Mouse (Mus musculus) hindbrain, embryonic 11.5 days (tissue): ENCODE measurements at regions not wholly inside any gene's neighbourhood (a gene's known extent, or its start where the extent isn't known, plus 50 kb on each side); places are given as distances from the start of the nearest gene placed in this dataset.

ENCODE experiments used
- ATAC-seq: fragments of 200-750 bp; cut with Nextera tagmentation; 2 replicates; pipeline ENCODE4 v1.8.0; 2017; ENCODE audit warnings: mild to moderate bottlenecking, moderate TSS enrichment, moderate library complexity; ENCODE audit not compliant: low FRiP score
- DNase-seq: peaks from one replicate; pipeline ENCODE4 v3.0.0-alpha.2; 2015; ENCODE audit warnings: low spot score
- H3K27ac ChIP-seq: fragments of 300-500 bp; sonication (generic); 2 replicates; pipeline ENCODE4 v1.5.1; 2014; ENCODE audit warnings: mild to moderate bottlenecking, low read depth, low read length
- H3K27me3 ChIP-seq: fragments of 300-500 bp; sonication (generic); 2 replicates; pipeline ENCODE4 v1.6.1; 2014; ENCODE audit warnings: mild to moderate bottlenecking, low read length, moderate library complexity, mixed read lengths; ENCODE audit not compliant: control insufficient read depth, insufficient read depth
- H3K36me3 ChIP-seq: fragments of 300-500 bp; sonication (generic); 2 replicates; pipeline ENCODE4 v1.6.1; 2014; ENCODE audit warnings: mild to moderate bottlenecking, low read length, moderate library complexity, mixed read lengths; ENCODE audit not compliant: control insufficient read depth, insufficient read depth
- H3K4me1 ChIP-seq: fragments of 300-500 bp; sonication (generic); replicated peaks from 2 replicates; pipeline ENCODE4 v1.6.1; 2014; ENCODE audit warnings: low read length, mixed read lengths; ENCODE audit not compliant: control insufficient read depth, insufficient read depth
- H3K4me2 ChIP-seq: fragments of 300-500 bp; sonication (generic); replicated peaks from 2 replicates; pipeline ENCODE4 v1.6.1; 2014; ENCODE audit warnings: mild to moderate bottlenecking, low read depth, low read length
- H3K4me3 ChIP-seq: fragments of 300-500 bp; sonication (generic); 2 replicates; pipeline ENCODE4 v1.5.1; 2014; ENCODE audit warnings: low read depth, low read length
- H3K9ac ChIP-seq: fragments of 300-500 bp; sonication (generic); 2 replicates; pipeline ENCODE4 v1.6.1; 2014; ENCODE audit warnings: low read depth, low read length
- H3K9me3 ChIP-seq: fragments of 300-500 bp; sonication (generic); 2 replicates; pipeline ENCODE4 v1.6.1; 2016; ENCODE audit warnings: low read length; ENCODE audit not compliant: control insufficient read depth
- WGBS: fragments of 180-500 bp; shearing (Covaris S2); extraction: QIAGEN DNeasy Blood & Tissue Kit; methylation state at CpG from one replicate; pipeline ENCODE4 v1.1.7; 2014; 5-methylcytosine and 5-hydroxymethylcytosine counted together

DNA sequence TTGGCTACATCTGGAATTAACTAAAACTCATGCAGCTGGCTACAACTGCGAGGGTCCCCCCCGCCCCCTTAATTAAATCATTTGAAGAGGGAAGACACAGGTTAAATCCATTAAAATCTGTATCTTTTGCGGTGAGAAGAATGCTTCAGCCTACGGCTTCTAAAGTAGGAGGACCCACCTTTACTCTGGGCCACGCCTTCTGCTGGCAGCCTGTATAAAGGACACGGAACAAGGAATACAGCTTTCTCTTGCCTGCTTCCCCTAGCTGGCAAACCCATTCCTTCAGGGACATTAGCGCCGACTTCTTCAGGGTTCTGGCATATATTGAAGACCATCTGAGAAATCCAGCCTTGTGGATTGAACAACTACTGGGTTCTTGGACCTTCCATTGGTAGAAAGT, 76.9 kb upstream of the Fbxo11 start:
- ATAC-seq = no peak
- Histone ChIP-seq H3K27me3 (no peaks in the 10 kb centered on the region), H3K9me3 (no peaks in the 10 kb centered on the region), H3K4me2 (no peak overlapping the region), H3K36me3 (no peaks in the 10 kb centered on the region), H3K4me3 (no peak overlapping the region), H3K27ac (no peak overlapping the region), H3K4me1 (no peaks in the 10 kb centered on the region), H3K9ac (no peak overlapping the region)
- DNase-seq = no peak
- 50% methylated on average over 8 of the region's 8 CpGs for WGBS

DNA sequence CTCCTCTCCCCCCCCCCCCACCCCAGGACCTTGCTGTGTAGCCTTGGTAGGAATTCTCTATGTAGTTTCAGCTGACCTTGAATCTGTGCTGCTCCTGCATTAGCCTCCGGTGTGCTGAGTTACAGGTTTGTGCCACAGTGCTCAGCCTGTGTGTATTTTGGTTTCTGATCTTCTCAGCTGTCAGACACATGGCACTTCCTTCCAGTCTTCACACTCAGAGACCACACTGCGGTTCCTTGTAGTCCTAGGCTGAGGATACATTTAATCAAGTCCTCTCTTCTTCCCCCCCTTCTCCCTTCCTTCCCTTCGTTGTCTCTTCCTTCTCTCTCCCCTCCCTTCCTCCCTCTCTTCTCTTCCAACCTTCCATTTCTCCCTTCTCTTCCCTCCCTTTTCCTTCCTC, 77.7 kb upstream of the Fbxo11 start:
- Histone ChIP-seq H3K4me1 (no peaks in the 10 kb centered on the region), H3K4me3 (no peak overlapping the region), H3K36me3 (no peaks in the 10 kb centered on the region), H3K9me3 (no peaks in the 10 kb centered on the region), H3K27me3 (no peaks in the 10 kb centered on the region), H3K4me2 (no peak overlapping the region), H3K27ac (no peak overlapping the region), H3K9ac (no peak overlapping the region)
- 81% methylated on average over 3 of the region's 3 CpGs for WGBS
- no peak for ATAC-seq
- DNase-seq = no peak

DNA sequence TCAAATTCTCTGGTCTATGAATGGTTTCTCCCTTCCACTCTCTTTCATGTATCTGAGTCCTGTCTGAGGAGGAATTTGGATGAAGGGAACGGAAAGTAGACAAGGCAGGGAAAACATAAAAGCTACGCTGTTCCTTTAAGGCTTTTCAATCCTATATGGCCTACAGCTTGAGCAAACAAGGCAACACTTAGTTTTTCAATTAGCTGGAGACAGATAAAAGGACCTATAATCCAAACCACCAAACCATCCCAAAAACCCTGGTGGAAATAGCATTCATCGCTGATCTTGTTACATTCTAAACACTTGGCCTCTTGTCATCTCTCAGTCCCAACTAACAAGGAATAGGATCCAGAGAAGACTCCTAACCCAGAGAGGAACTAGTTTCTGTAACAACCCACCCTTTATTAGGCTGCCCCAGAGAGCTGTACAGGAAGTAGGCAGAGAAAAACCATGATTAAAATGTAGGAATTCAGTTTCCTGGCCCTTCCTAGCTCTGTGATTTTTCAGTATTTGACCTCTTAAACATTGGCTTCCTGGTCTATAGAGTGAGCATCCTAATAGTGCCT, 78.4 kb upstream of the Fbxo11 start:
- H3K27ac ChIP-seq = no peak overlapping the region
- no peaks in the 10 kb centered on the region for H3K4me1 ChIP-seq
- no peaks in the 10 kb centered on the region for H3K9me3 ChIP-seq
- no peak overlapping the region for H3K4me3 ChIP-seq
- no peak for ATAC-seq
- no peaks in the 10 kb centered on the region for H3K36me3 ChIP-seq
- no peak for DNase-seq
- H3K4me2 ChIP-seq = no peak overlapping the region
- H3K9ac ChIP-seq = no peak overlapping the region
- WGBS = 87% methylated on average over 3 of the region's 3 CpGs
- H3K27me3 ChIP-seq = no peaks in the 10 kb centered on the region

DNA sequence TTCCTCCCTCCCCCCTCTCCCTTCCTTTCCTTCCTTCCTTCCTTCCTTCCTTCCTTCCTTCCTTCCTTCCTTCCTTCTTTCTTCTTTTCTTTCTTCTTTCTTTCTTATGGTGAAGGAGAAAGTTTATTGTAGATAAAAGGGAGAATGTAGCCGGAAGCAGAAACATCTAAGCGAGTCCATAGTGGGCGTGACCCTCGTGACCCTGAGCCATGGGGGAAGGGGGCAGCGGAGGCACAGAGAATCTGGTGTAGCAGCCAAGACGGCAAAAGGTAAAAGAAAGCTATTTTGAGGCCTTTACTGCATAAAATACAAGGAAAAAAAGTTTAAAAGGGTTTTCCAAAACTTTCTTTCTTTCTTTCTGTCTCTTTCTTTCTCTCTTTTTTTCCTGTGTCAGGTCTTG, 93.5 kb upstream of the Fbxo11 start:
- Histone ChIP-seq H3K4me1 (no peaks in the 10 kb centered on the region), H3K4me3 (no peak overlapping the region), H3K27ac (no peak overlapping the region), H3K9me3 (no peaks in the 10 kb centered on the region), H3K4me2 (no peak overlapping the region), H3K36me3 (no peaks in the 10 kb centered on the region), H3K9ac (no peak overlapping the region), H3K27me3 (no peaks in the 10 kb centered on the region)
- 19% methylated on average over 6 of the region's 6 CpGs for WGBS
- DNase-seq = no peak
- ATAC-seq = no peak

DNA sequence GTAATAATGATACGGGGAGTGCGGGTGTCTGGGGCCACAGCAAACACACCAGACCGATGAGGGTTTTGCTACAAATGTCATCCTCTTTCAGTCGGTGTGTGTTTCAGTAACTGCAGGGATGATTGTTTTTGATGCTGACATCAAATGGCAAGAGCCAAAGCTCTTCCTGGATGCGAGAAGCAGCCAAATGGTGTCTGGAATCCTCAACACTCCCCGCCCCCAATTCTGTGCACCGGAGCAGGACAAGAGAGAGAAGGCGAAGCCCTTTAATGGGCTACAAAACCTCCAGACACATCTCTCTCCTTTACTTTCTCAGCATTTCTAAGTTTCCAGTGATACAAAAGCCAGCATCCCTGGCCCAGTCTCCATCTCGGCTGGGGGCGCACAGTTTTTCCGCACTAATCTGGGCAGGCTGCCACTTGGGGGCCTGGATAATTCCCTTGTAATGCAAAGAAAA, 94.1 kb upstream of the Fbxo11 start:
- Histone ChIP-seq H3K4me1 (no peaks in the 10 kb centered on the region), H3K4me3 (no peak overlapping the region), H3K4me2 (no peak overlapping the region), H3K27ac (no peak overlapping the region), H3K27me3 (no peaks in the 10 kb centered on the region), H3K9ac (no peak overlapping the region), H3K9me3 (no peaks in the 10 kb centered on the region), H3K36me3 (no peaks in the 10 kb centered on the region)
- WGBS = 6% methylated on average over 11 of the region's 11 CpGs
- ATAC-seq (no peak), DNase-seq (peak; percentile 25)

DNA sequence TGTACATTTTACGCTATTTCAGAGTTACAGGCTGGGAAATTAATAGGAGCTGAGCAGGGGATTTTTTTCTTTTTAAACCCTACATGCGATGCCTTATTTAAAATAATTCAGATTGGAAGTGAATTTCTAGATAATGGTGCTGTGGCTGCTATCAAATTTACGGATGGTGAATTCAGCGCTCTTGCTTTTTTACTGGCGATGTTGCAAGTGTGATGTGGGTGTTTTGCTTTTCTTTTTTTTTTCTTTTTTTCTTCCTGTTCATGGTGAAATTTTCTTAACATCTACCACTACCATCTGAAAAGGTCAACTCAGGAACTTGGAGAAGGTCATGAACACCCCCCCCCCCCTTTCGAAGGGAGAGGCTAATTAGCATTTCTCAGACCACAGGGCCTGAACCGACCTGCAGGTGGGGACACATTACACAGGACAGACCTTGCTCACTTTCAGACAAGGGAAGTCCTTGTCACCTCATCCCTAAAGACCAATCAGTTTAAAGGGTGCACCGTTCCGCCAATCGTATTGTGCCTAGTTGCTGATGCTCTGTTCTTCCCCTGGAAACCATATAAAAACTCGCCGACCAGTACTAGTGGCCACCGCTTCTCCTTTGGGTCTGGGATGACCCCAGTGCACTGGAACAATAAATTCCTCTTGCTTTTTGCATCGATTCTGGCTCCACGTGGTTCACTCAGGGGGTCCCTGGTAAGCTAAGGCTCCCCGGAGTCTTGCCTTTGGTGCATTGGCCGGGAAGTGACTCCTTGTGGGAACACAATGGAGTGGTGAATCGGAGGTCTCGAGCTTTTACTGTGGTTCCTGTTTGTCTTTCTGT, 95.0 kb upstream of the Fbxo11 start:
- Histone ChIP-seq H3K4me1 (no peaks in the 10 kb centered on the region), H3K9me3 (no peaks in the 10 kb centered on the region), H3K36me3 (no peaks in the 10 kb centered on the region), H3K4me3 (no peak overlapping the region), H3K4me2 (no peak overlapping the region), H3K27ac (no peak overlapping the region), H3K27me3 (no peaks in the 10 kb centered on the region), H3K9ac (no peak overlapping the region)
- 47% methylated on average over 19 of the region's 19 CpGs for WGBS
- no peak for ATAC-seq
- DNase-seq = no peak

DNA sequence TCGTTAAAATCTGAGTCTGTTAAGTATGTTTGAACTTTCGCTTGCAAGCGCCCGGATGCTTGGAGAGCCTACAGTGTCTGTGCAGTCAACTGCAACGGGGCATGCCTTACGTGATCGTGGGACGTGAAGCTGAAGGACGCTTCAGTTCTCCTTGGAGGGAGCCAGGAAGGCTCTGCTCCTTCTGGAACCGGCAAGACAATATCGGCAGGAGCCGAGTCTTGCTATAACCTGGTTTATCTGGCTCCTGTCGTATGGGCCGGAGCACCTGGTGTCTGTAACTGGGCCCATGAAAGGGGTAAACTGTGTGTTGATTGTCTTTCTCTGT, 95.5 kb upstream of the Fbxo11 start:
- no peak for DNase-seq
- Histone ChIP-seq H3K9ac (no peak overlapping the region), H3K9me3 (no peaks in the 10 kb centered on the region), H3K27ac (no peak overlapping the region), H3K36me3 (no peaks in the 10 kb centered on the region), H3K4me2 (no peak overlapping the region), H3K4me3 (no peak overlapping the region), H3K4me1 (no peaks in the 10 kb centered on the region), H3K27me3 (no peaks in the 10 kb centered on the region)
- WGBS = 82% methylated on average over 14 of the region's 14 CpGs
- no peak for ATAC-seq

DNA sequence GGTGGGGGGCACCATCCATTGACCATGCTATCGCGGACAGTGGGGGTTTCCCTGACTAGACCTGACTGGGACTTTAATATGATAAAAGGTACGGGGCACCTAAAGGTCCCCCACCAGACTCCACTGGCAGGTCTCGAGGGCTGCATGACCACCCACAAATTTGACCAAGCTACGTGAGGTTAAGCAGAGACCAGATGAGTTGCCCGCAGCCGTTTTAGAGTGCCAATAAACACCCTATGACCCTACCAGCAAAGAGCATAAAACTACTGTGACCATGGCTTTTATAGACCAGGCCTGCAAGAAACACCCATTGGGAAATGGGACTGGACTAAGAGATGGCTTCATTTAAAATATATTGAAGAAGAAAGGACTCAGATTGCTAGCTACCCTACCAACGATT, 96.7 kb upstream of the Fbxo11 start:
- no peak for DNase-seq
- no peak for ATAC-seq
- WGBS = 96% methylated on average over 8 of the region's 8 CpGs
- Histone ChIP-seq H3K4me2 (no peak overlapping the region), H3K9me3 (no peaks in the 10 kb centered on the region), H3K27ac (no peak overlapping the region), H3K36me3 (no peaks in the 10 kb centered on the region), H3K27me3 (no peaks in the 10 kb centered on the region), H3K4me3 (no peak overlapping the region), H3K4me1 (no peaks in the 10 kb centered on the region), H3K9ac (no peak overlapping the region)

DNA sequence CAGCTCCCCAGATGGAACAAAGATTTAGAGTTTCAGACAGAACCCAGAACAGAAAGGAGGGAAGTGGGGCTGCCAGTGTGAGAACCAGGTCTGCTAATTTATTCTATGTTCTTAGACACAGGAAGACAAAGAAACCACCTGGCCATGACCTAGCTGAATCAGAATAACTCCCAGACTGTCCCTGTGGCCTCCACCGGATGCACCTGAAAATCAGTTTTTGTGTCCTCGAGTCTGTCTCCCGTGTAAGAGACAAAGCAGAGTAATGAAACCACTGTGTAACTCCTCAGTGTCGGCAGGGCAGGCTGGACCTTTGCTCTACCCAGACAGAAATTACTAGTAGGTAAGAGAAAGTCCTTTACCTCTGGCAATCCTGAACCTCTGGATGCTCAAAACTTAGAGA, 99.7 kb upstream of the Fbxo11 start:
- Histone ChIP-seq H3K9me3 (no peaks in the 10 kb centered on the region), H3K9ac (no peak overlapping the region), H3K27ac (no peak overlapping the region), H3K4me3 (no peak overlapping the region), H3K36me3 (no peaks in the 10 kb centered on the region), H3K4me1 (no peaks in the 10 kb centered on the region), H3K27me3 (no peaks in the 10 kb centered on the region), H3K4me2 (no peak overlapping the region)
- WGBS = 93% methylated on average over 4 of the region's 4 CpGs
- DNase-seq = no peak
- no peak for ATAC-seq
